Mouse (Mus musculus): ENCODE measurements at regions not wholly inside any gene's neighbourhood (a gene's known extent, or its start where the extent isn't known, plus 50 kb on each side); places are given as distances from the start of the nearest gene placed in this dataset.

DNA sequence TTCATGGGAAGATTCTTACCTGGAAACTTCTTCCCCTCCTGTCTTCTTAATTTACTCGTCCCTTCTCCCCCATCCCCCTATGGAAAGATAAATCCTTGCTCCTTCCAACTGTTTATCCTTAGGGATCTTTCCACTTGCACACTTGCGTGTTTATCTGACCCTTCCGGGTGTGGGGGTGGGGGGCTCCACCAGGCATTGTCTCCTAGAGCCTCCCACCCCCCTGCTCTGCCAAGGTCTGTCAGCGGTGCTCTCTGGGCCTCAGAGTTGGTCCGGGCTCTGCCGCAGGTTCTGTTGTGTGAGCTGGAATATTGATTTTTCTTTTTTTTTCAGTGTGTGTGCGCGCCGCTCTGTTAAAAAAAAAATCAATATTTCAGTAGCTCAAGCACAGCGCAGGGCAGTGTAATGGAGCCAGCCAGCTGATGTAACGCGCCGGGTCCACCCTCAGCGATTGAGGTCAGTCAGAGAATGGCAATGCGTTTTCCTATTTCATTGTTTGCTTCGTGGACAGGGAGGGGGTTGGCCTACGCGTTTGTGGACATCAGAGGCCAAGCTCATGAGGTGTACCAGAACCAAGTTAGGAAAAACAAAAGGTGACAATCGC, 160.2 kb upstream of the Nfe2l3 start:
- DNase-seq (ENCODE audit: low read depth, low spot score): no peak

GRCm38 (mm10) chr6:51279491-51279890, 153.0 kb upstream of the Nfe2l3 start:
- DNase-seq (ENCODE audit: low read depth, low spot score): no peak

- DNase-seq (ENCODE audit: low read depth, low spot score): no peak
Observed at GRCm38 (mm10) chr6:51280231-51280630, 152.2 kb upstream of the Nfe2l3 start.

GRCm38 (mm10) chr6:51283916-51284706, 148.4 kb upstream of the Nfe2l3 start:
- no peak for DNase-seq (ENCODE audit: low read depth, low spot score)

GRCm38 (mm10) chr6:51284881-51285280, 147.6 kb upstream of the Nfe2l3 start:
- no peak for DNase-seq (ENCODE audit: low read depth, low spot score)

DNA sequence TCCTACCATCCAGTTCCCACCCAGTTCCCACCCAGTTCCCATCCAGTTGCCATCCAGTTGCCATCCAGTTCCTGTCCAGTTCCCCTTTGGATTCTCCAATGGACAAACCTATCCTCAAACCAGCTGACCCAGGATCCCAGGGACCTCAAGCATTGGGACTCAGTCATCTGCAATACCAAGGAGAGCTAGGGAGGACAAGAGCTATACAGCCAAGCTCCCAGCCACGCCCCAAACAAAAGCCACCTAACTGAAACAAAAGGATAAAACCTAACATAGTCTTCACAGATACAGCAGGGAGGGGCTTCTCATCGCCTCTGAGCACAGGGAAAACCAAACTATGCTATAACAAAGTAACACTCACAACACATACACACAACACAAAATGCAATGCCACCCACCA, 145.6 kb upstream of the Nfe2l3 start:
- no peak for DNase-seq (ENCODE audit: low read depth, low spot score)

DNA sequence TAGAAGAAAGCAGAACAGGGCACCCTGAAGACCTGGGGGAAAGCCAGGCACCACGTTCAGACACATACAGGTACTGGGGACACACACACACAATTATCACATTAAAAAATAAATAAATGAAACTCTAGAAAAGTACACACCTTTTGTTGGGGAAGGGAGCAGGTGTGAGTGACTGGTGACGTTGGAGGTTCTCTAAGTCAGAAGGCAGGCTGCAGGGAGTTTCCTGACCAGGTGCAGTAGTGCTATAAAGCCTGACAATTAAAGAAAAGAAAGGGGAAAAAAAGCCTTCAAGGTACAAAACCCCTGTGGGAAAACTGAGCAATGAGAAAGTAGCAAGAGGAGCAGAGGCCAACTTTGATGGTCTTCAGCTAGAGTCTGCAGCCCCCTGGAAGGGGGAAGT, 145.1 kb upstream of the Nfe2l3 start:
- DNase-seq (ENCODE audit: low read depth, low spot score): no peak

DNA sequence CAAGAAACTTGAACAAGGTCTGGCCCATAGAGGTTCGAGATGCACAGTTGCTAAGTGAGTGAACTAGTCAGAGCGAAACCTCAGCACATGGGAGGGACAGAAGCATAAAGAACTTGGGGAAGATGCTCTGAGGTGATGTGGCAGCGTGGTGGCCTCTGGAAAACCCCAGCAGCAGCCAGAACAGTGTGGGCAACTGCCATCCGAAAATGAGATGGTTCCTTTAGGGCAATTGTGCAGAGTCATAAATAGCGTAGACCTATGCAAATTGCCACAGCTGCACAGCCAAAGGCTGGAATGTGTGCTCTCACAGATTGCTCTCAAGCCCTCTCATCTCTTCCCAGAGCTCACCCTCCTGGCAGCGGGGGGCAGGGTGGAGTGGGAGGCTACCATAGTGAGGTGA, 144.7 kb upstream of the Nfe2l3 start:
- peak; percentile 71 for DNase-seq (ENCODE audit: low read depth, low spot score)

GRCm38 (mm10) chr6:51288306-51289066, 144.0 kb upstream of the Nfe2l3 start:
- no peak for DNase-seq (ENCODE audit: low read depth, low spot score)

GRCm38 (mm10) chr6:51289067-51289725, 143.3 kb upstream of the Nfe2l3 start:
- no peak for DNase-seq (ENCODE audit: low read depth, low spot score)

GRCm38 (mm10) chr6:51300694-51301417, 131.6 kb upstream of the Nfe2l3 start:
- DNase-seq (ENCODE audit: low read depth, low spot score): no peak

DNA sequence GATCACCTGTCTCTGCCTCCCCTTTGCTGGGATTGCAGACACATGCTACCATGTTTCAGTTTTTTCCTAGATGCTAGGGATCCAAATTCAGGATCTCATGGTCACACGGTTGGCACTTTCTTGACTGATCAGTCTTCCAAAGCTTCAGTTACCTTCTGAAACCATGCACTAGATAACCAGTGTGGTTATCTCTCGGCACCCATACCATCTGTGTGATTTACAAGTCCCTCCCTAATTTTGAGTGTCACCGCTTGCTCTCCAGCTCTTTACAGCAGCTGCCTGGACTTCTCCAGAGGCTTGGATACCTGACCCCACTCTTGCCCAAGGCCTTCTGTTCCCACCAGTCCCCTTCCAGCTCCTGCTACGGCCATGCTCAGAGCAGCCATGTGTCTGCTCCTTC, 130.6 kb upstream of the Nfe2l3 start:
- DNase-seq (ENCODE audit: low read depth, low spot score): no peak

DNA sequence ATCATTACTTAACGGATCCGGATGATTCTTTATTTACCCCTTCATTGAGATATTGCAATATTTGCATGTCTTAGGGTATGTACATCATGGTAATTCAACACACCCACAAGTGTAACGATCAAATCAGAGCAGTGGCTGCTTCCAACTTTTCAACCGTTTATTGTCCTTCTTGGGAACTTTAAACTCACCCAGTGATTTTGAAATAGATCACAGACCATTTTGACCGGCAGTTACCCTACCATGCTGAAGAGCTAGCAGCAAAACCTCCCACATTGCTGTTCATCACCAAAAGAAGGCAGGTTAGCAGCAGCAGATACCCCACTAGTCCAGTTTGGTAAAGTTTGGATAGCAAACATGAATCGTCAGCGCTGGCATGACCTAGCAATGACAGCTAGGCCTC, 130.2 kb upstream of the Nfe2l3 start:
- DNase-seq (ENCODE audit: low read depth, low spot score): no peak

DNA sequence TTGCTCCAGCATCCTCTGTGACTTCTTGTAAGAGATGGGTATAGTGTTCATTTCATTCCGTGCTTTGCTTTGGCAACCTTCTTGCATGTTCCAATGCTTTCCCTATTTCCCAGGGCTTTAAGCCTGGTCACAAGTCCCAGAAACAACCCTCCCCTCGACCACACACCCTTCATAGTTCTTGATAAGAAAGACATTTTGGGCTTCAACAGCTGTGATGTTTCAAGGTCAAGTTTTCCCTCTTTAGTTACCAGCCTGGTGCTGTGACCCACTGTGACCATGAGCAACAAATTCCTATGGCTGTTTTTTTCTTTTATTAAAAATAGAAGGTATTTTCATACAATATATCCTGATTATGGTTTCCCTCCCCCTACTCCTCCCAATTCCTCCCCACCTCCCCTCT, 114.1 kb upstream of the Nfe2l3 start:
- no peak for DNase-seq (ENCODE audit: low read depth, low spot score)

DNA sequence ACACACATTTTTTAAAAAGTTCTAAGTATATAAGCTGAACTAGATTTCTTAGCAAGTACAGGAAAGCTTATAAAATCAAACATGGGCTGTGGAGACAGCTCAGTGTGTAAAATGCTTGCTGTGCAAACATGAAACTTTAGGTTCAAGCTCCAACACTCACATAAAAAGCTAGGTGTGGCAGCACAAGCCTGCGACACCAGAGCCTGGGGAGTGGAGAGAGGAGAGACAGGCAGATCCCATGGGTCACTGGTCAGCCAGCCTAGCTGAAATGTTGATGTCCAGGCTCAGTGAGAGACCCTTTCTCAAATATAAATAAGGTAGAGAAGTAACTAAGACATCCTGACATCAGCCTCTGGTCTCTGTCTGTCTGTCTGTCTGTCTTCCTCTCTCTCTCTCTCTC, 112.5 kb upstream of the Nfe2l3 start:
- DNase-seq (ENCODE audit: low read depth, low spot score): no peak

DNA sequence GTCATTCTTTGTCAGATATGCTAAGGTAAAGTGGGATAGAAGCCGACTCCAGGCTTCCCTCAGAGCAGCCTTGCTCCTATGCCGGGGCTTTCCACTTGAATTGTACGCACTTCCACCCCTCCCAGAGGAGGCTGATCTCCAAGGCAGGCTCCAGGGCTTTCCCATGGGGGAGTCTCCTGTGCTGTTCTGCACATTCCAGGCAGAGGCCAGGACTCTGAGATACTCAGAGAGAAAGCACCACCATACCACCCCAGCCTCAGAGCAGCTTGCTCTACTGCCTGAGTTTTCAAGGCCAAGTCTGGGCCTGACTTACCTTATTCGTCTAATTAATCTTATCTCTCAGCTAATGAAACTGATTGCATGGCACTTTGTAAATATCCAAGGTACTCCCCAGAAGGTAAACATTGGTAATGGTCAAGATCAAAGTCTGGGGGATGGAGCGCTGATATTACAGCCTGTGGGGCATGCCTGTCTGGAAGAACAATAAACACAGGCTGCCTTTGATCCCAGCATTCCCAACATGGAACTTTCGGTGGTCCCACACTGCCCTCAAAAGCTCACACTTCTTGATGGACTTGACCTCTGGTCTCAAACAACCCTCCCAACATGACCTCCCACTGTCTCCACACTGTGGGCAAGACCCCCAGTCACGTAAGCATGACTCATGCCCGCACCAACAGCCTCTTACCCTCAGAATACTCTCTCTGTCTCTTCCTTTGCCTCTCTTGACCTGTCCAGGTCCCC, 111.6 kb upstream of the Nfe2l3 start:
- DNase-seq (ENCODE audit: low read depth, low spot score): no peak

- no peak for DNase-seq (ENCODE audit: low read depth, low spot score)
Observed at GRCm38 (mm10) chr6:51326103-51326829, 106.2 kb upstream of the Nfe2l3 start.

- DNase-seq (ENCODE audit: low read depth, low spot score): no peak
Observed at GRCm38 (mm10) chr6:51329070-51329995, 103.1 kb upstream of the Nfe2l3 start.
